Mouse (Mus musculus) erythroblast, embryonic 14.5 days (primary cell): ENCODE measurements around the gene Isl1.

Source experiments
- GATA1 ChIP-seq: IDR thresholded peaks from 2 replicates; pipeline ENCODE4 v1.6.1; 2012; ENCODE audit warnings: low read length, inconsistent platforms, mixed read lengths
- TAL1 ChIP-seq: IDR thresholded peaks from 3 replicates; pipeline ENCODE4 v1.6.1; 2012; ENCODE audit warnings: low read length, inconsistent platforms, mixed read lengths

DNA sequence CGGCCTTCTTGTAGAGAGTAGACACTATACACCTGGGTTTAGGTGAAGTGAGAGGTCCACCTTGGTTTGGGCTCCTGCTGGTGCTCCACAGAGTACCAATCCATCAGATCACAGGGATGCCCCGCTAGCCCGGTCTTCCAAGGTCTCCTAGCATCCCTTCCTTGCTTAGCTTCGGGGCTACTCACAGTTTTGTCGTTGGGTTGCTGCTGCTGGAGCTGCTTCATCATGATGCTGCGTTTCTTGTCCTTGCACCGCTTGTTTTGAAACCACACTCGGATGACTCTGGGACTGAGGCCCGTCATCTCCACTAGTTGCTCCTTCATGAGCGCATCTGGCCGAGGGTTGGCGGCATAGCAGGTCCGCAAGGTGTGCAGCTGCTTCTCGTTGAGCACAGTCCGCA, 6.6 kb downstream of the Isl1 start:
- TF ChIP-seq GATA1 (no peak), TAL1 (no peak)
